Mouse (Mus musculus): Measurements from ENCODE around the gene Fam71f1. TPM values are rescaled to one million over a fixed set of nuclear protein-coding genes. Genes with fewer than 3 reads are reported as not detected.

The Fam71f1 gene
- polyA plus RNA-seq, 1 experiment from 2014 or later: not detected

Other genes with a start within 250 kb of the Fam71f1 start
- 60.7 and 64.8 TPM in 2 replicates for gene Rbm28, start 154.1 kb upstream of the Fam71f1 start, polyA plus RNA-seq (2014; fragmentation: Nextera tagmentation; extraction: Ambion mirVana)
- gene Prrt4, start 139.6 kb upstream of the Fam71f1 start, polyA plus RNA-seq (2014; fragmentation: Nextera tagmentation; extraction: Ambion mirVana): 1.3 and 1.5 TPM in 2 replicates
- gene Impdh1, start 102.8 kb upstream of the Fam71f1 start, polyA plus RNA-seq (2014; fragmentation: Nextera tagmentation; extraction: Ambion mirVana): 28.1 and 31.7 TPM in 2 replicates
- gene Hilpda, start 46.7 kb upstream of the Fam71f1 start, polyA plus RNA-seq (2014; fragmentation: Nextera tagmentation; extraction: Ambion mirVana): 35.0 and 41.6 TPM in 2 replicates
- gene Fam71f2, start 39.5 kb upstream of the Fam71f1 start, polyA plus RNA-seq (2014; fragmentation: Nextera tagmentation; extraction: Ambion mirVana): 0.57 and 0.79 TPM in 2 replicates
- 323 and 328 TPM in 2 replicates for gene Calu, start 28.9 kb downstream of the Fam71f1 start, polyA plus RNA-seq (2014; fragmentation: Nextera tagmentation; extraction: Ambion mirVana)
- 0.27 and 0.28 TPM in 2 replicates for gene Opn1sw, start 69.3 kb downstream of the Fam71f1 start, polyA plus RNA-seq (2014; fragmentation: Nextera tagmentation; extraction: Ambion mirVana)
- gene Ccdc136, start 77.2 kb downstream of the Fam71f1 start, polyA plus RNA-seq (2014; fragmentation: Nextera tagmentation; extraction: Ambion mirVana): 17.3 and 22.8 TPM in 2 replicates
- gene Flnc, start 114.1 kb downstream of the Fam71f1 start, polyA plus RNA-seq (2014; fragmentation: Nextera tagmentation; extraction: Ambion mirVana): 2.2 and 3.2 TPM in 2 replicates
- gene Atp6v1f, start 148.6 kb downstream of the Fam71f1 start, polyA plus RNA-seq (2014; fragmentation: Nextera tagmentation; extraction: Ambion mirVana): 196 and 207 TPM in 2 replicates
- gene Atp6v1fnb, start 152.3 kb downstream of the Fam71f1 start, polyA plus RNA-seq (2014; fragmentation: Nextera tagmentation; extraction: Ambion mirVana): not detected in 2 replicates
- gene Kcp, start 188.8 kb downstream of the Fam71f1 start, polyA plus RNA-seq (2014; fragmentation: Nextera tagmentation; extraction: Ambion mirVana): 10.0 and 14.6 TPM in 2 replicates
- 1.5 and 1.6 TPM in 2 replicates for gene Irf5, start 207.5 kb downstream of the Fam71f1 start, polyA plus RNA-seq (2014; fragmentation: Nextera tagmentation; extraction: Ambion mirVana)

Data from embryonic facial prominence, embryonic 11.5 days (tissue).